Mouse (Mus musculus): ENCODE measurements around the gene Hk2.

Hk2 gene

DNA sequence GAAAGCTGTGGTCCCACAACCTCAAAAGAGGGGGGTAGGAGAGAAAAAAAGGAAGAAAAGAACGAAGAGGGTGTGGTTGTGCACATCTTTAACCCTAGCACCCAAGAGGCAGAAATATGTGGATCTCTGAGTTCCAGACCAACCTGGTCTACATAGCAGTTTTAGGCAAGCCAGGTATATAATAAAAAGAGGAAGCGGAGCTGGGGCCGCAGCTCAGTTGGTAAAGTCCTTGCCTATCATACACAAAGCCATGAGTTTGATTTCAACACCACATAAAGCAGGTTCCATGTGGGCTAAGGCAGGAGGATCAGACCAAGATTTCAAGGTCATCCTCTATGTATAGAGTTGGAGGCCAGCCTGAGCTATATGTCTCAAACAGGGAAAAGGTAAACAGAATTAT, 4.0 kb downstream of the Hk2 start:
- DNase-seq (ENCODE audit: low read depth, low spot score), result no peak

DNA sequence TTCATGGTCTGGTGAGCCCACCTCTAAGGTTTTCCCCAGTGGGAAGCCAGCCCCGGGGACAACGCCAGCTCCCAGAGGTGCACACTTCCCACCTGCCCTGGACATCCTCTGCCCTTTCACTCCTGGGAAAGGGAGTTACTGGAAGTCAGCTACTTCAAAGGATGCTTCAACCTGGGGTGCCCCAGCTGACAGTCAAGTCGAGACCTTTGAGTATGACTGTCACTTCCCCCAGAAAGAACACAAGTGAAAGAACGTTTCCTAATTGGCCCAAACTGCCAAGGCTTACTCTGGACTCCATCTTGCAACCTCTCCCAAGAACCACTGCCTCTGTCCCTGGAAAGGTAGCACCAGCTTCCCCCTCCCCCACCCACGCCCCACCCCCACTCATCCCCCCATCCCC, 4.5 kb downstream of the Hk2 start:
- DNase-seq (ENCODE audit: low read depth, low spot score), result no peak

DNA sequence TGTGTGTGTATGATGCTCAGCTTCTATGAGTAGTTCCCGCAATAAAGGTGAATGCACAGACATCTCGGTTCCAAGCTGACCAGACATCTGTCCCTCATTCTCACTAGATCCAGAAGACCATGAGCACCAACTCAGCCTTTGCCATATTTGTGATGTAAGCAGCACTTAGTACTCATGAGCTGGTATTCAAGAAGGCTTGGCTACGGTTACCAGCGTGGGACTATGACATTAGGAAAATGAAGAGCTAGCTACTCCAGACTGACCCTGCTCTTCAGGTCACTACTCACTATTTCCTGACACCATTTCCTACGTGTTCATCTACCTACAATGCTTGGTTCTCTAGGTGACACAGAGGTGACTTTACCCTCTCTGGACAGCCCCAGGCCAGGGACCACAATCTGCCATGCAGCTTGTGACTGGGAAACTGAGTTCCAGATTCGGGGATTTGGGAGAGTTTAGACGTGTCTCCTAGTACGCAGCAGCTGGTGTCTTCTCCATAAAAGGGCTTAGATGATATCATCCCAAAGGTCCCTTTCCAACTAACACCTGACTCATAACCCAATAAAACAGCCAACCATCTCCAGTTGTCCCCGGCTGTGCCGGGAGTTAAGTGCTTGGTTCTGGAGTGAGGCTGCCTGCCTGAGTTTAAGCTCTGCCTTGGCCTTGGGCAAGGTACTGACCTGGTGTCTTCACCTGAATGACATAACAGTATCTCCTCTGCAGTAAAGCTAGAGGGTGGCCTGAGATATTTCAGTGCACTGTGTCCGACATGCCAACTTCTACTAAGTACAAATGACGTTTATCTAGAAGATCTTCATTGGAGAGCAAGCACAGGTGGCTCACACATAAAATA, 6.3 kb downstream of the Hk2 start:
- DNase-seq (ENCODE audit: low read depth, low spot score), result no peak

GRCm38 (mm10) chr6:82766636-82767035, 7.6 kb downstream of the Hk2 start:
- no peak for DNase-seq (ENCODE audit: low read depth, low spot score)

GRCm38 (mm10) chr6:82765261-82765660, 9.0 kb downstream of the Hk2 start:
- DNase-seq (ENCODE audit: low read depth, low spot score), result no peak

DNA sequence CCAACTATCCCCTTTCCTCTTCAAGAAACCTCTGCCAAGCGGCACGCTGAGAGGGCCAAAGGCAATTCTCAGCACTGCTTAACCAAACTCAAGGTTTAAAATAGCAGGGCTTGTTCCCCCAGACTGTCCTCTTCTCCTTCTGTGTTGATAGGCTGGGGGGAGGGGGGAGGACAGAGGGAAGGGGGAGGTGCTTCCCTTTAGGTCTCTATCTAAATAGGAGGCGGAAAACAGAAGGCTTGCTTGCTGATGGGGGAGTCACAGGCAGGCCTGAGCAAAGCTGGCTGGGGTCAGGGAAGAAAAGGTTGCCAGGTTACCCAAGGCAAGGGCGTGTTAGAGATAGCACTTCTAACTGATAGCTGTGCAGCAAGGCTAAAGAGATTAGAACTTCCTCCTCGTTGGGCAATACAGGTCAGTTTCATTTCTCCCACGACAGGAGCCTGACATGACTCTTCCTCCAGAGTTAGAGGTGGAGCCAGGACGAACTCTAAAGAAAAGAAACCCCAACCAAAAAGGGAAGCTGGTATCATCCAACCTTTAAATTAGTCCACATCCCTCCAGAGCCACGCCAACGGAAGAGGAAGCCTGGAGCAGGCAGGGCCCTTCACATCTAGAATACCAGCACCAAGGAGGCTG, 10.3 kb downstream of the Hk2 start:
- DNase-seq (ENCODE audit: low read depth, low spot score), result no peak

DNA sequence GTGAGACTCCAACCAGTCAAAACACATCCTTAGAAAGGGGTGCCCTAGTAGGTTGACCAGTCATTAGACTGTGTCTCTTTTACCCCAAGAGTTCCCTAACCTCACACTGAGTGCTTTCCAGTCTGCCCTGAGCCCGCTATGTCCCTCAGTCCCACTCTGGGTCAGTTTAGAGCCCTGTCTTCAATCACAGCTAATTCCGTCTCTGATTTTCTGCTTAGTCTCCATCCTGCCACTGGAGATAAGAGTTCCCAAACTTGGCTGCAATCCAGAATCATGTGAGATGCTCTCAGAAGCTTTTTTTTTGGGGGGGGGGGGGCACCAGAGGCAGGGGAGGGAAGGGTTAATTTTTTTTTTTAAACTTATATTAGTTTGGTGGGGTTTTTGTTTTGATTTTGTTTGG, 11.5 kb downstream of the Hk2 start:
- DNase-seq (ENCODE audit: low read depth, low spot score), result no peak

- DNase-seq (ENCODE audit: low read depth, low spot score), result no peak
Observed at GRCm38 (mm10) chr6:82760749-82761357, 13.4 kb downstream of the Hk2 start.

- DNase-seq (ENCODE audit: low read depth, low spot score), result no peak
Observed at GRCm38 (mm10) chr6:82759241-82759640, 15.0 kb downstream of the Hk2 start.

GRCm38 (mm10) chr6:82756799-82757210, 17.4 kb downstream of the Hk2 start:
- no peak for DNase-seq (ENCODE audit: low read depth, low spot score)

DNA sequence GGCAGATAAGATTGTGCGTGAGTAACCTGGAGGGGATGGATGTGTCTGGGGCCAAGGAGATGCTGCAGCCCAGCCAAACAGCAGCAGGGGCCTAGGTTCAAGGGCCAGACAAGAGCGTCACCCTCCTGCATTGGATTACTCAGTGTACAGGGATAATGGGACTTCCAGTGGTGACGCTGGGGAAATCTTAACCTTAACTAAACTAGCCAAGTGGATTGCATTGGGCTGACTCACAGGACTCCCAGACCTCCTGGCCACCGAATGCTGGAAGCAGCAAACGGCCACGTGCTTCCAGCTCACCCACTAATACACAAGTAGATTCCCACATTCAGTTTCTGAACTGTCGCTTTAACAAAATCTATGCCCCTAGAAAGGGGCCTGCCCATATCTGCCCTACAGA, 18.0 kb downstream of the Hk2 start:
- no peak for DNase-seq (ENCODE audit: low read depth, low spot score)

DNA sequence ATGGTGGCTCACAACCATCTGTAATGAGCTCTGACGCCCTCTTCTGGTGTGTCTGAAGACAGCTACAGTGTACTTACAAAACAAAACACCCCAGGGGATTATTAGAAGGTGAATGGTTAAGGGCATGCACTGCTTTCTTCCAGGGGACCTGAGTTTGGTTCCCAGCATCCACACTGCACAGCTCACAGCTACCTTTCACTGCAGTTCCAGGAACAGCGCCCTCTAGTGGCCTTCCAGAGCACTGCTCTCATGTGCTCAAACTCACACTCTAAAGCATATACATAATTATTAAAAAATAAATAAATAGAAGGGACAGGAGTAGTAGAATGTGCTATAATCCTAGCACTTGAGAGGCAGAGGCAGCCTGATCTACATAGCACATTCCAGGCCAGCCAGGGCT, 18.9 kb downstream of the Hk2 start:
- DNase-seq (ENCODE audit: low read depth, low spot score), result no peak

GRCm38 (mm10) chr6:82754769-82755168, 19.5 kb downstream of the Hk2 start:
- DNase-seq (ENCODE audit: low read depth, low spot score), result no peak

- no peak for DNase-seq (ENCODE audit: low read depth, low spot score)
Observed at GRCm38 (mm10) chr6:82753638-82754361, 20.5 kb downstream of the Hk2 start.

GRCm38 (mm10) chr6:82753061-82753460, 21.2 kb downstream of the Hk2 start:
- DNase-seq (ENCODE audit: low read depth, low spot score), result no peak

GRCm38 (mm10) chr6:82751791-82752190, 22.5 kb downstream of the Hk2 start:
- no peak for DNase-seq (ENCODE audit: low read depth, low spot score)

- DNase-seq (ENCODE audit: low read depth, low spot score), result no peak
Observed at GRCm38 (mm10) chr6:82751031-82751430, 23.2 kb downstream of the Hk2 start.

- DNase-seq (ENCODE audit: low read depth, low spot score), result no peak
Observed at GRCm38 (mm10) chr6:82750063-82750462, 24.2 kb downstream of the Hk2 start.

GRCm38 (mm10) chr6:82748106-82748672, 26.1 kb downstream of the Hk2 start:
- no peak for DNase-seq (ENCODE audit: low read depth, low spot score)

GRCm38 (mm10) chr6:82747085-82747484, 27.2 kb downstream of the Hk2 start:
- DNase-seq (ENCODE audit: low read depth, low spot score), result no peak

- DNase-seq (ENCODE audit: low read depth, low spot score), result no peak
Observed at GRCm38 (mm10) chr6:82744553-82744952, 29.7 kb downstream of the Hk2 start.

GRCm38 (mm10) chr6:82741518-82741880, 32.8 kb downstream of the Hk2 start:
- DNase-seq (ENCODE audit: low read depth, low spot score), result no peak
